Mouse (Mus musculus) embryonic facial prominence, embryonic 13.5 days (tissue): ENCODE measurements around the gene Larp1. TPM values are rescaled to one million over a fixed set of nuclear protein-coding genes. Genes with fewer than 3 reads are reported as not detected.
A peak's percentile ranks its signal among the peaks of the same experiment; 100 is the strongest.

Experiments used
- ATAC-seq: fragments of 200-750 bp; cut with Nextera tagmentation; 2 replicates; pipeline ENCODE4 v1.8.0; 2017; ENCODE audit warnings: low read depth; ENCODE audit not compliant: insufficient number of reproducible peaks, insufficient read depth, low FRiP score, low TSS enrichment
- H3K27ac ChIP-seq: fragments of 300-500 bp; sonication (generic); 2 replicates; pipeline ENCODE4 v1.5.1; 2015; ENCODE audit warnings: moderate library complexity, mild to moderate bottlenecking, inconsistent platforms
- H3K27me3 ChIP-seq: fragments of 300-500 bp; sonication (generic); 2 replicates; pipeline ENCODE4 v1.6.1; 2015; ENCODE audit warnings: mild to moderate bottlenecking, inconsistent platforms
- H3K36me3 ChIP-seq: fragments of 300-500 bp; sonication (generic); 2 replicates; pipeline ENCODE4 v1.6.1; 2015; ENCODE audit warnings: mild to moderate bottlenecking, inconsistent platforms
- H3K4me1 ChIP-seq: fragments of 300-500 bp; sonication (generic); 2 replicates; pipeline ENCODE4 v1.6.1; 2015; ENCODE audit warnings: inconsistent platforms
- H3K4me2 ChIP-seq: fragments of 300-500 bp; sonication (generic); 2 replicates; pipeline ENCODE4 v1.6.1; 2015; ENCODE audit warnings: moderate library complexity, mild to moderate bottlenecking, inconsistent platforms
- H3K4me3 ChIP-seq: fragments of 300-500 bp; sonication (generic); 2 replicates; pipeline ENCODE4 v1.5.1; 2015; ENCODE audit warnings: mild to moderate bottlenecking, inconsistent platforms
- H3K9ac ChIP-seq: fragments of 300-500 bp; sonication (generic); 2 replicates; pipeline ENCODE4 v1.6.1; 2015; ENCODE audit warnings: mild to moderate bottlenecking, inconsistent platforms
- H3K9me3 ChIP-seq: fragments of 300-500 bp; sonication (generic); 2 replicates; pipeline ENCODE4 v1.6.1; 2016; ENCODE audit warnings: inconsistent platforms
- WGBS: fragments of 180-500 bp; shearing (Covaris S2); methylation state at CpG from one replicate; pipeline ENCODE4 v1.1.7; 2015; ENCODE audit warnings: mixed read lengths; 5-methylcytosine and 5-hydroxymethylcytosine counted together
- polyA plus RNA-seq: library from polyadenylated mRNA; unstranded; fragments of >200 nt; fragmentation: Nextera tagmentation; extraction: Ambion mirVana; gene quantifications from 2 replicates; pipeline ENCODE4 v1.2.1, GENCODE M21; 2015

The Larp1 gene
- polyA plus RNA-seq, 1 experiment from 2014 or later: 18.9 TPM

DNA sequence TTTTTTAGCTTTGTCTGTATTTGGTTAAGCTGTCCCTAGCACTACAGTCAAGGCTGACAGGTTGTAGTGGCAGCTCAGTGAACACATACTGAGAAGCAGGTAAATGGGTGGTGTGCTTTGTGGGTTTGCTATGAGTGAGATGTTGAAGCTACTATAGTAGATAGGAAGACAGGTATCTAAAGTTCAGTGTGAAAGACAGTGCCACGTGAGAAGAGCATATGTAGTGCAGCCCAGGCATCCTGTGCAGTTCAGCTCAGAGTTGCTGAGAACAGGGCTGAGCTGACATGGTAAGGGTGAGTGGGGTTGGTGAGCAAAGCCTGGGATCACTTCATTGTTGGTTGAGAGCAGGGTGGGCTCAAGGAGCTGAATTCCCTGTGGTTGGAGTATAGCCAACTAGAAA, 8.6 kb downstream of the Larp1 start:
- WGBS: 56% methylated on average over 1 of the region's 1 CpGs
- Histone ChIP-seq H3K9me3 (no peaks in the 10 kb centered on the region), H3K27me3 (no peaks in the 10 kb centered on the region), H3K4me1 (peaks cover 53% of the 10 kb centered on the region), H3K27ac (peak overlapping the region; percentile 78; the same call in 1 of the 2 replicates), H3K4me3 (no peak overlapping the region), H3K36me3 (no peaks in the 10 kb centered on the region), H3K4me2 (no peak overlapping the region), H3K9ac (peak overlapping the region; percentile 51; the same call in 1 of the 2 replicates)
- ATAC-seq: no peak

GRCm38 (mm10) chr11:58018287-58018686, 9.4 kb downstream of the Larp1 start:
- H3K27me3 ChIP-seq: no peaks in the 10 kb centered on the region
- 72% methylated on average over 2 of the region's 2 CpGs for WGBS

DNA sequence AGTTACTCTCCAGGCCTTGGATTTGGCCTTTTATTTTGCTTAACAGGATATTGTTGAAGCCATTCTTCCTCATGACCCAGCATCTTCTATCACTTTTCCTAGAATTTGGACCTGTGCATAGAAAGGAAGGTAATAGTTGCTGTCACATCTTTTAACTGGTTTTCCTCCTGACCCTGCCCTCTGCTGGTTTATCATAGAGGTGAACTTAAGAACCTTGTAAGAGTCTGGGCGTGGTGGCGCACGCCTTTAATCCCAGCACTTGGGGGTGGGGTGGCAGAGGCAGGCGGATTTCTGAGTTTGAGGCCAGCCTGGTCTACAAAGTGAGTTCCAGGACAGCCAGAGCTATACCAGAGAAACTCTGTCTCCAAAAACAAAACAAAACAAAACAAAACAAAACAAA, 9.8 kb downstream of the Larp1 start:
- no peaks in the 10 kb centered on the region for H3K36me3 ChIP-seq
- no peaks in the 10 kb centered on the region for H3K27me3 ChIP-seq
- H3K9ac ChIP-seq: no peak overlapping the region
- no peak overlapping the region for H3K27ac ChIP-seq
- H3K9me3 ChIP-seq: no peaks in the 10 kb centered on the region
- H3K4me1 ChIP-seq: peaks cover 53% of the 10 kb centered on the region
- H3K4me2 ChIP-seq: no peak overlapping the region
- 94% methylated on average over 4 of the region's 4 CpGs for WGBS
- ATAC-seq: no peak
- no peak overlapping the region for H3K4me3 ChIP-seq

More at GRCm38 (mm10) chr11:58018287-58018686, 9.4 kb downstream of the Larp1 start:
- Histone ChIP-seq H3K4me2 (no peak overlapping the region), H3K4me1 (peaks cover 53% of the 10 kb centered on the region), H3K36me3 (no peaks in the 10 kb centered on the region), H3K9me3 (no peaks in the 10 kb centered on the region), H3K4me3 (no peak overlapping the region), H3K9ac (no peak overlapping the region), H3K27ac (no peak overlapping the region)
- ATAC-seq: no peak

DNA sequence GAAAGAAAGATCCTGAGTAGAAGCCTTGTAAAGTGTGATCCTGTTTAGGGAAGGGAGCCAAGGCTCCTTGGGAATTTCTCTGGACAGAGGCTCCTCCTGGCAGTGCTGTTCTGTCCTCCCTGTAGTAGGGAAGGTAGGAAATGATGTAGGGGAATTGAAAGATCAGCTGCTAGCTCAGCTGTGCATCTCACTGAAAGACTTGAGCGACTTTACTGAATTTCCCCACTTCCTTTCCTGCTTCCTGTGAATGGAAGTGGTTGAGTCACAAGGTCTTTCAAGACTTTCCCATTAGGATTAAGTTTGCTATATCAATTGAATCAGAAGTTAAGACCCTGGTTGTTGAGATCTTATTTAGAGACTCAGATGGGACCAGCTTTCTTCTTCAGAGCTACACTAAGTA, 12.2 kb downstream of the Larp1 start:
- H3K36me3 ChIP-seq: no peaks in the 10 kb centered on the region
- no peak for ATAC-seq
- H3K4me3 ChIP-seq: no peak overlapping the region
- no peaks in the 10 kb centered on the region for H3K9me3 ChIP-seq
- no peaks in the 10 kb centered on the region for H3K27me3 ChIP-seq
- peaks cover 51% of the 10 kb centered on the region for H3K4me1 ChIP-seq
- WGBS: 63% methylated on average over 1 of the region's 1 CpGs
- H3K4me2 ChIP-seq: no peak overlapping the region
- no peak overlapping the region for H3K27ac ChIP-seq
- no peak overlapping the region for H3K9ac ChIP-seq

DNA sequence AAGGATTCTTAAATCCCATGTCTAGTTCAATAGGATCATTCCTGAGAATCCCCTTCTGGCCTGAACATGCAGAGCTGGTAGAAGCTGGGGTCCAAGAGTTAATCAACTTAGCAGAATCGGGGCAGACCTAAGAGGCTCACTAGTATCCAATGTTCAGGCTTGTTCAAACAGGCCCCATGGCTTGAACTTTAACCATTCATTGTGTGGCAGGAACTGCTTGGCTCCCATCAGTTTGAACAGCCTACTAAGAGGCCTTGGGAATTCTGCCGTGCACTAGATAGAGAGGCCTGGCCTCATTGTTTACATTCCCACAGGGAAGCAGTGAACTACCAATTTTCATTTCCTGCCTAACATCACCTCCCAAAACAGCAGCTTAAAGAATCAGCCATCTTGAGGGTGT, 12.8 kb downstream of the Larp1 start:
- H3K9ac ChIP-seq: no peak overlapping the region
- H3K4me2 ChIP-seq: no peak overlapping the region
- no peak for ATAC-seq
- 31% methylated on average over 2 of the region's 2 CpGs for WGBS
- peaks cover 50% of the 10 kb centered on the region for H3K4me1 ChIP-seq
- no peak overlapping the region for H3K27ac ChIP-seq
- H3K4me3 ChIP-seq: no peak overlapping the region
- no peaks in the 10 kb centered on the region for H3K27me3 ChIP-seq
- H3K9me3 ChIP-seq: no peaks in the 10 kb centered on the region
- H3K36me3 ChIP-seq: no peaks in the 10 kb centered on the region

- WGBS: 40% methylated on average over 1 of the region's 1 CpGs
- Histone ChIP-seq H3K27me3 (no peaks in the 10 kb centered on the region), H3K4me1 (peaks cover 30% of the 10 kb centered on the region), H3K9ac (0 out of 2 replicates have a peak overlapping the region, but pooled peaks have one; percentile 21), H3K9me3 (no peaks in the 10 kb centered on the region), H3K4me2 (no peak overlapping the region), H3K4me3 (no peak overlapping the region), H3K36me3 (no peaks in the 10 kb centered on the region), H3K27ac (no peak overlapping the region)
- no peak for ATAC-seq
Observed at GRCm38 (mm10) chr11:58024271-58024670, 15.4 kb downstream of the Larp1 start.

DNA sequence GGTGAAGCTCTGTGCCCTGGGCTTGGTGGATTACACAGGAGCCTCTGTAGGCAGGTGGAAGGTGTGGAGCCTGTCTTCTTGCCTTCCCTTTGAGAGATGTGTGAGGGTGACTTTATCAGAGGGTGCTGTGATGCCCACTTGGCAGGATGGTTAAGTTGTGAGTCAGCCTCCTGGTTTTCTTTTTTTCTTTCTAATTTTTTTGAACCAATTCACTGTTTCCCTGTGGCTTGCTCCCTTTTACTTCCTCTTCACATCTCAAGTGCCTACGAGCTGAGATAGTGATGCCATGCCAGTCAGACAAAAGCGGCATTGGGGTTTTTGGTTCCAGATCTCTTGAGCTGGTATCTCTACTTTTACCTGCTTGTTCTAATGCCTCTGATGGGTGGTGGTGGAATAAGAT, 15.8 kb downstream of the Larp1 start:
- Histone ChIP-seq H3K4me1 (peaks cover 30% of the 10 kb centered on the region), H3K27me3 (no peaks in the 10 kb centered on the region), H3K4me3 (no peak overlapping the region), H3K9ac (0 out of 2 replicates have a peak overlapping the region, but pooled peaks have one; percentile 21), H3K27ac (no peak overlapping the region), H3K9me3 (no peaks in the 10 kb centered on the region), H3K36me3 (no peaks in the 10 kb centered on the region), H3K4me2 (no peak overlapping the region)
- WGBS: 90% methylated on average over 2 of the region's 2 CpGs
- ATAC-seq: no peak

GRCm38 (mm10) chr11:58025881-58026280, 17.0 kb downstream of the Larp1 start:
- ATAC-seq: no peak
- WGBS: 86% methylated on average over 4 of the region's 4 CpGs
- no peak overlapping the region for H3K27ac ChIP-seq
- H3K4me2 ChIP-seq: no peak overlapping the region
- no peaks in the 10 kb centered on the region for H3K36me3 ChIP-seq
- no peak overlapping the region for H3K9ac ChIP-seq
- H3K9me3 ChIP-seq: no peaks in the 10 kb centered on the region
- no peak overlapping the region for H3K4me3 ChIP-seq
- peaks cover 29% of the 10 kb centered on the region for H3K4me1 ChIP-seq
- no peaks in the 10 kb centered on the region for H3K27me3 ChIP-seq

DNA sequence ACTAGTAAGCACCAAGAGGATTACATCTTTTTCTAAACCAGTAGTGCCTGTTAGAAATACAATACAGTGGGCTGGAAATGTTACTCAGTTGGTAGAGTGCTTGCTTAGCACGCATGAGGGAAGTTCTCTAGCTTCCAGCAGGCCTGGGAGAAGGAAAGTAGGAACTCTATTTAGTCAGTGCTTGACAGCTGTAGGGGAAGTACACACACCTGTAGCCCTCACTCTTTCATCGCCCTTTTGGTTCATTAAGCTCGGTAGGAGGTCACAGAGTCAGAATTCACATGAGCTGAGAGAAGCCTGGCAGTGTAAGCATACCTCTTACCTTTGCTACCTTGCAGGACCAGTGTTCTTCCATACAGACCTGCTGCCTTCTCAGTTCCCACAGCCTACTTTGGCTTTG, 17.5 kb downstream of the Larp1 start:
- no peak for ATAC-seq
- Histone ChIP-seq H3K36me3 (no peaks in the 10 kb centered on the region), H3K4me1 (peaks cover 25% of the 10 kb centered on the region), H3K4me2 (no peak overlapping the region), H3K27ac (no peak overlapping the region), H3K4me3 (no peak overlapping the region), H3K9ac (no peak overlapping the region), H3K27me3 (no peaks in the 10 kb centered on the region), H3K9me3 (no peaks in the 10 kb centered on the region)
- 75% methylated on average over 3 of the region's 3 CpGs for WGBS

- no peak for ATAC-seq
- Histone ChIP-seq H3K9me3 (no peaks in the 10 kb centered on the region), H3K9ac (no peak overlapping the region), H3K27me3 (no peaks in the 10 kb centered on the region), H3K4me1 (peaks cover 21% of the 10 kb centered on the region), H3K36me3 (no peaks in the 10 kb centered on the region), H3K27ac (no peak overlapping the region), H3K4me3 (no peak overlapping the region), H3K4me2 (no peak overlapping the region)
- 73% methylated on average over 1 of the region's 1 CpGs for WGBS
Observed at GRCm38 (mm10) chr11:58026860-58027259, 18.0 kb downstream of the Larp1 start.

- ATAC-seq: no peak
- WGBS: 85% methylated on average over 1 of the region's 1 CpGs
- no peak overlapping the region for H3K9ac ChIP-seq
Observed at GRCm38 (mm10) chr11:58028981-58029380, 20.1 kb downstream of the Larp1 start.

GRCm38 (mm10) chr11:58029869-58030268, 21.0 kb downstream of the Larp1 start:
- Histone ChIP-seq H3K36me3 (no peaks in the 10 kb centered on the region), H3K4me2 (no peak overlapping the region), H3K27ac (no peak overlapping the region), H3K9me3 (no peaks in the 10 kb centered on the region), H3K9ac (no peak overlapping the region), H3K4me3 (no peak overlapping the region), H3K27me3 (no peaks in the 10 kb centered on the region), H3K4me1 (peaks cover 21% of the 10 kb centered on the region)
- ATAC-seq: no peak
- WGBS: 87% methylated on average over 2 of the region's 2 CpGs

More at GRCm38 (mm10) chr11:58028981-58029380, 20.1 kb downstream of the Larp1 start:
- H3K36me3 ChIP-seq: no peaks in the 10 kb centered on the region
- H3K4me3 ChIP-seq: no peak overlapping the region
- peaks cover 27% of the 10 kb centered on the region for H3K4me1 ChIP-seq
- H3K27me3 ChIP-seq: no peaks in the 10 kb centered on the region
- no peak overlapping the region for H3K27ac ChIP-seq
- no peaks in the 10 kb centered on the region for H3K9me3 ChIP-seq
- H3K4me2 ChIP-seq: no peak overlapping the region

GRCm38 (mm10) chr11:58031176-58031575, 22.3 kb downstream of the Larp1 start:
- no peak for ATAC-seq

More at GRCm38 (mm10) chr11:58031176-58031575, 22.3 kb downstream of the Larp1 start:
- Histone ChIP-seq H3K9ac (no peak overlapping the region), H3K27me3 (no peaks in the 10 kb centered on the region), H3K27ac (no peak overlapping the region), H3K9me3 (no peaks in the 10 kb centered on the region), H3K4me3 (no peak overlapping the region), H3K4me2 (no peak overlapping the region), H3K4me1 (peaks cover 27% of the 10 kb centered on the region), H3K36me3 (no peaks in the 10 kb centered on the region)
- 75% methylated on average over 6 of the region's 6 CpGs for WGBS
